Mouse (Mus musculus): ENCODE data around the gene Sh2b2. TPM values are rescaled to one million over a fixed set of nuclear protein-coding genes. Genes with fewer than 3 reads are reported as not detected.
A peak's percentile ranks its signal among the peaks of the same experiment; 100 is the strongest.

Sh2b2 gene
- polyA plus RNA-seq, 1 experiment from 2014 or later = 30.3 TPM

GRCm38 (mm10) chr5:136244762-136245540 is 1.4 kb downstream of the Sh2b2 start:
- no peaks in the 10 kb centered on the region for H3K36me3 ChIP-seq (ENCODE audit: control insufficient read depth, insufficient read depth)
- no peaks in the 10 kb centered on the region for H3K27me3 ChIP-seq (replicated peaks; ENCODE audit: control insufficient read depth, insufficient read depth, low read length)
- H3K4me3 ChIP-seq (replicated peaks; ENCODE audit: low read length) = peak overlapping the region; percentile 88
- peaks cover 24% of the 10 kb centered on the region for H3K4me1 ChIP-seq (replicated peaks; ENCODE audit: control insufficient read depth, insufficient read depth, low read length)
- H3K27ac ChIP-seq (ENCODE audit: low read length) = peak overlapping the region; percentile 87
- H3K9ac ChIP-seq (replicated peaks; ENCODE audit: low read depth, low read length) = peak overlapping the region; percentile 95
- under 1% methylated on average over 40 of the region's 57 CpGs for WGBS
- H3K9me3 ChIP-seq (ENCODE audit: control insufficient read depth, low read length) = no peaks in the 10 kb centered on the region
- peak; percentile 90 for ATAC-seq
- H3K4me2 ChIP-seq (ENCODE audit: low read length) = peak overlapping the region; percentile 93

GRCm38 (mm10) chr5:136243851-136244761 is 2.2 kb downstream of the Sh2b2 start:
- H3K27ac ChIP-seq (ENCODE audit: low read length) = peak overlapping the region; percentile 87
- peaks cover 24% of the 10 kb centered on the region for H3K4me1 ChIP-seq (replicated peaks; ENCODE audit: control insufficient read depth, insufficient read depth, low read length)
- no peaks in the 10 kb centered on the region for H3K36me3 ChIP-seq (ENCODE audit: control insufficient read depth, insufficient read depth)
- H3K4me3 ChIP-seq (replicated peaks; ENCODE audit: low read length) = peak overlapping the region; percentile 88
- H3K9me3 ChIP-seq (ENCODE audit: control insufficient read depth, low read length) = no peaks in the 10 kb centered on the region
- peak; percentile 70 for ATAC-seq
- 0% methylated on average over 62 of the region's 67 CpGs for WGBS
- no peaks in the 10 kb centered on the region for H3K27me3 ChIP-seq (replicated peaks; ENCODE audit: control insufficient read depth, insufficient read depth, low read length)
- peak overlapping the region; percentile 95 for H3K9ac ChIP-seq (replicated peaks; ENCODE audit: low read depth, low read length)
- peak overlapping the region; percentile 93 for H3K4me2 ChIP-seq (ENCODE audit: low read length)

GRCm38 (mm10) chr5:136241161-136241560 is 5.2 kb downstream of the Sh2b2 start:
- 77% methylated on average over 6 of the region's 6 CpGs for WGBS
- H3K4me1 ChIP-seq (replicated peaks; ENCODE audit: control insufficient read depth, insufficient read depth, low read length) = peaks cover 36% of the 10 kb centered on the region
- H3K27me3 ChIP-seq (replicated peaks; ENCODE audit: control insufficient read depth, insufficient read depth, low read length) = no peaks in the 10 kb centered on the region
- no peak overlapping the region for H3K9ac ChIP-seq (replicated peaks; ENCODE audit: low read depth, low read length)
- ATAC-seq = no peak
- no peak overlapping the region for H3K4me2 ChIP-seq (ENCODE audit: low read length)
- no peak overlapping the region for H3K4me3 ChIP-seq (replicated peaks; ENCODE audit: low read length)
- no peak overlapping the region for H3K27ac ChIP-seq (ENCODE audit: low read length)
- H3K9me3 ChIP-seq (ENCODE audit: control insufficient read depth, low read length) = no peaks in the 10 kb centered on the region
- no peaks in the 10 kb centered on the region for H3K36me3 ChIP-seq (ENCODE audit: control insufficient read depth, insufficient read depth)

- H3K4me3 ChIP-seq (replicated peaks; ENCODE audit: low read length) = no peak overlapping the region
- peaks cover 35% of the 10 kb centered on the region for H3K4me1 ChIP-seq (replicated peaks; ENCODE audit: control insufficient read depth, insufficient read depth, low read length)
- no peak overlapping the region for H3K27ac ChIP-seq (ENCODE audit: low read length)
- H3K9me3 ChIP-seq (ENCODE audit: control insufficient read depth, low read length) = no peaks in the 10 kb centered on the region
- no peaks in the 10 kb centered on the region for H3K27me3 ChIP-seq (replicated peaks; ENCODE audit: control insufficient read depth, insufficient read depth, low read length)
- H3K9ac ChIP-seq (replicated peaks; ENCODE audit: low read depth, low read length) = no peak overlapping the region
- ATAC-seq = no peak
- no peaks in the 10 kb centered on the region for H3K36me3 ChIP-seq (ENCODE audit: control insufficient read depth, insufficient read depth)
- WGBS = 64% methylated on average over 1 of the region's 1 CpGs
- no peak overlapping the region for H3K4me2 ChIP-seq (ENCODE audit: low read length)
These were observed 6.0 kb downstream of the Sh2b2 start for GRCm38 (mm10) chr5:136240381-136240780.

GRCm38 (mm10) chr5:136237607-136238006 is 8.7 kb downstream of the Sh2b2 start:
- no peak for ATAC-seq
- peak overlapping the region; percentile 1; the same call in 1 of the 2 replicates for H3K9ac ChIP-seq (replicated peaks; ENCODE audit: low read depth, low read length)
- H3K36me3 ChIP-seq (ENCODE audit: control insufficient read depth, insufficient read depth) = no peaks in the 10 kb centered on the region
- H3K9me3 ChIP-seq (ENCODE audit: control insufficient read depth, low read length) = no peaks in the 10 kb centered on the region
- 3% methylated on average over 19 of the region's 19 CpGs for whole genome bisulfite sequencing
- peak overlapping the region; percentile 58 for H3K4me2 ChIP-seq (ENCODE audit: low read length)
- no peak overlapping the region for H3K27ac ChIP-seq (ENCODE audit: low read length)
- H3K27me3 ChIP-seq (replicated peaks; ENCODE audit: control insufficient read depth, insufficient read depth, low read length) = no peaks in the 10 kb centered on the region
- H3K4me3 ChIP-seq (replicated peaks; ENCODE audit: low read length) = peak overlapping the region; percentile 37
- H3K4me1 ChIP-seq (replicated peaks; ENCODE audit: control insufficient read depth, insufficient read depth, low read length) = peaks cover 26% of the 10 kb centered on the region

- Histone ChIP-seq H3K36me3 (ENCODE audit: control insufficient read depth, insufficient read depth) (peaks cover 2% of the 10 kb centered on the region; the same call in 1 of the 2 replicates), H3K4me2 (ENCODE audit: low read length) (no peak overlapping the region), H3K27ac (ENCODE audit: low read length) (no peak overlapping the region), H3K9me3 (ENCODE audit: control insufficient read depth, low read length) (no peaks in the 10 kb centered on the region), H3K27me3 (replicated peaks; ENCODE audit: control insufficient read depth, insufficient read depth, low read length) (no peaks in the 10 kb centered on the region), H3K9ac (replicated peaks; ENCODE audit: low read depth, low read length) (no peak overlapping the region), H3K4me3 (replicated peaks; ENCODE audit: low read length) (no peak overlapping the region), H3K4me1 (replicated peaks; ENCODE audit: control insufficient read depth, insufficient read depth, low read length) (peaks cover 18% of the 10 kb centered on the region)
- WGBS = 86% methylated on average over 5 of the region's 5 CpGs
- no peak for ATAC-seq
These were observed 9.7 kb downstream of the Sh2b2 start for GRCm38 (mm10) chr5:136236611-136237010.

- Histone ChIP-seq H3K27ac (ENCODE audit: low read length) (no peak overlapping the region), H3K4me2 (ENCODE audit: low read length) (no peak overlapping the region), H3K9ac (replicated peaks; ENCODE audit: low read depth, low read length) (no peak overlapping the region), H3K36me3 (ENCODE audit: control insufficient read depth, insufficient read depth) (peaks cover 5% of the 10 kb centered on the region; the same call in 1 of the 2 replicates), H3K27me3 (replicated peaks; ENCODE audit: control insufficient read depth, insufficient read depth, low read length) (no peaks in the 10 kb centered on the region), H3K4me1 (replicated peaks; ENCODE audit: control insufficient read depth, insufficient read depth, low read length) (peaks cover 6% of the 10 kb centered on the region), H3K9me3 (ENCODE audit: control insufficient read depth, low read length) (no peaks in the 10 kb centered on the region), H3K4me3 (replicated peaks; ENCODE audit: low read length) (no peak overlapping the region)
- ATAC-seq = no peak
- WGBS = 78% methylated on average over 4 of the region's 4 CpGs
These were observed 15.9 kb downstream of the Sh2b2 start for GRCm38 (mm10) chr5:136230348-136231035.

- peaks cover 3% of the 10 kb centered on the region; the same call in 1 of the 2 replicates for H3K9me3 ChIP-seq (ENCODE audit: control insufficient read depth, low read length)
- H3K4me2 ChIP-seq (ENCODE audit: low read length) = no peak overlapping the region
- no peak overlapping the region for H3K27ac ChIP-seq (ENCODE audit: low read length)
- no peak overlapping the region for H3K9ac ChIP-seq (replicated peaks; ENCODE audit: low read depth, low read length)
- no peaks in the 10 kb centered on the region for H3K4me1 ChIP-seq (replicated peaks; ENCODE audit: control insufficient read depth, insufficient read depth, low read length)
- H3K27me3 ChIP-seq (replicated peaks; ENCODE audit: control insufficient read depth, insufficient read depth, low read length) = no peaks in the 10 kb centered on the region
- H3K4me3 ChIP-seq (replicated peaks; ENCODE audit: low read length) = no peak overlapping the region
- ATAC-seq = no peak
- 71% methylated on average over 7 of the region's 7 CpGs for WGBS
- peaks cover 31% of the 10 kb centered on the region for H3K36me3 ChIP-seq (ENCODE audit: control insufficient read depth, insufficient read depth)
These were observed 20.0 kb downstream of the Sh2b2 start for GRCm38 (mm10) chr5:136226246-136226876.

All from forebrain, embryonic 16.5 days (tissue).